Mouse (Mus musculus) CH12.LX (cell line): ENCODE results near the gene Iqch.

Experiments used
- CTCF ChIP-seq, 2 experiments: IDR thresholded peaks in 1 of 2; conservative IDR thresholded peaks in 1 of 2; 2 replicates each; pipeline ENCODE4 v1.5.1; 2011 to 2012; ENCODE audit warnings: low read depth in 2 of 2, low read length in 2 of 2, improper control_type of control experiment in 1 of 2, inconsistent platforms in 1 of 2, mild to moderate bottlenecking in 1 of 2, moderate library complexity in 1 of 2
- EP300 ChIP-seq: IDR thresholded peaks from 2 replicates; pipeline ENCODE4 v1.6.1; 2011; ENCODE audit warnings: low read length, improper control_type of control experiment
- POLR2A ChIP-seq: IDR thresholded peaks from 2 replicates; pipeline ENCODE4 v1.6.1; 2011; ENCODE audit warnings: low read depth, mild to moderate bottlenecking, improper control_type of control experiment, low read length
- RAD21 ChIP-seq: IDR thresholded peaks from 2 replicates; pipeline ENCODE4 v1.6.1; 2011; ENCODE audit warnings: low read depth, mild to moderate bottlenecking, low read length, improper control_type of control experiment, moderate library complexity
- SMC3 ChIP-seq: IDR thresholded peaks from 2 replicates; pipeline ENCODE4 v1.6.1; 2011; ENCODE audit warnings: low read depth, low read length, improper control_type of control experiment
- USF2 ChIP-seq: conservative IDR thresholded peaks from 2 replicates; pipeline ENCODE4 v1.6.1; 2011; ENCODE audit warnings: low read depth, low read length, improper control_type of control experiment
- ZMIZ1 ChIP-seq: IDR thresholded peaks from 2 replicates; pipeline ENCODE4 v1.6.1; 2012; ENCODE audit warnings: low read depth, mild to moderate bottlenecking, inconsistent platforms, low read length, improper control_type of control experiment
- ZNF384 ChIP-seq: IDR thresholded peaks from 2 replicates; pipeline ENCODE4 v1.6.1; 2012; ENCODE audit warnings: low read depth, low read length, improper control_type of control experiment, inconsistent platforms

GRCm38 (mm10) chr9:63399463-63399815 lies 202.9 kb downstream of the Iqch start:
- no peak for TF ChIP-seq EP300
- no peak for TF ChIP-seq POLR2A
- no peak for TF ChIP-seq CTCF (conservative IDR thresholded peaks at IDR 0.05 in 1 of 2, IDR thresholded peaks at IDR 0.05 in 1 of 2; ENCODE audit: low read depth in 2 of 2, low read length in 2 of 2)
- TF ChIP-seq USF2, result no peak
- no peak for TF ChIP-seq RAD21
- TF ChIP-seq SMC3, result no peak
- no peak for TF ChIP-seq ZNF384
- no peak; the same call in 1 of the 2 replicates for TF ChIP-seq ZMIZ1
